Mouse (Mus musculus) kidney, embryonic 15.5 days (tissue): Measurements from ENCODE around the gene Casp9. TPM values are rescaled to one million over a fixed set of nuclear protein-coding genes. Genes with fewer than 3 reads are reported as not detected.

Source experiments
- ATAC-seq: fragments of 200-750 bp; cut with Nextera tagmentation; replicated peaks from 2 replicates; pipeline ENCODE4 v1.8.0; 2017; ENCODE audit warnings: moderate TSS enrichment; ENCODE audit not compliant: low FRiP score
- H3K27ac ChIP-seq: fragments of 300-500 bp; sonication (generic); 2 replicates; pipeline ENCODE4 v1.5.1; 2015; ENCODE audit warnings: mild to moderate bottlenecking, inconsistent platforms
- H3K27me3 ChIP-seq: fragments of 300-500 bp; sonication (generic); 2 replicates; pipeline ENCODE4 v1.6.1; 2015; ENCODE audit warnings: inconsistent platforms
- H3K36me3 ChIP-seq: fragments of 300-500 bp; sonication (generic); 2 replicates; pipeline ENCODE4 v1.6.1; 2015; ENCODE audit warnings: inconsistent platforms
- H3K4me1 ChIP-seq: fragments of 300-500 bp; sonication (generic); 2 replicates; pipeline ENCODE4 v1.6.1; 2015; ENCODE audit warnings: inconsistent platforms
- H3K4me2 ChIP-seq: fragments of 300-500 bp; sonication (generic); 2 replicates; pipeline ENCODE4 v1.6.1; 2015; ENCODE audit warnings: moderate library complexity, mild to moderate bottlenecking, inconsistent platforms
- H3K4me3 ChIP-seq: fragments of 300-500 bp; sonication (generic); replicated peaks from 2 replicates; pipeline ENCODE4 v1.5.1; 2015; ENCODE audit warnings: mild to moderate bottlenecking, inconsistent platforms
- H3K9ac ChIP-seq: fragments of 300-500 bp; sonication (generic); 2 replicates; pipeline ENCODE4 v1.6.1; 2015; ENCODE audit warnings: mild to moderate bottlenecking, inconsistent platforms
- H3K9me3 ChIP-seq: fragments of 300-500 bp; sonication (generic); replicated peaks from 2 replicates; pipeline ENCODE4 v1.6.1; 2016; ENCODE audit warnings: inconsistent platforms
- WGBS: fragments of 180-500 bp; shearing (Covaris S2); methylation state at CpG from one replicate; pipeline ENCODE4 v1.1.7; 2015; ENCODE audit warnings: mixed read lengths; 5-methylcytosine and 5-hydroxymethylcytosine counted together
- polyA plus RNA-seq: library from polyadenylated mRNA; unstranded; fragments of >200 nt; fragmentation: Nextera tagmentation; extraction: Ambion mirVana; gene quantifications from 2 replicates; pipeline ENCODE4 v1.2.1, GENCODE M21; 2015

Gene Casp9
- 23.7 and 25.8 TPM in 2 replicates for polyA plus RNA-seq

DNA sequence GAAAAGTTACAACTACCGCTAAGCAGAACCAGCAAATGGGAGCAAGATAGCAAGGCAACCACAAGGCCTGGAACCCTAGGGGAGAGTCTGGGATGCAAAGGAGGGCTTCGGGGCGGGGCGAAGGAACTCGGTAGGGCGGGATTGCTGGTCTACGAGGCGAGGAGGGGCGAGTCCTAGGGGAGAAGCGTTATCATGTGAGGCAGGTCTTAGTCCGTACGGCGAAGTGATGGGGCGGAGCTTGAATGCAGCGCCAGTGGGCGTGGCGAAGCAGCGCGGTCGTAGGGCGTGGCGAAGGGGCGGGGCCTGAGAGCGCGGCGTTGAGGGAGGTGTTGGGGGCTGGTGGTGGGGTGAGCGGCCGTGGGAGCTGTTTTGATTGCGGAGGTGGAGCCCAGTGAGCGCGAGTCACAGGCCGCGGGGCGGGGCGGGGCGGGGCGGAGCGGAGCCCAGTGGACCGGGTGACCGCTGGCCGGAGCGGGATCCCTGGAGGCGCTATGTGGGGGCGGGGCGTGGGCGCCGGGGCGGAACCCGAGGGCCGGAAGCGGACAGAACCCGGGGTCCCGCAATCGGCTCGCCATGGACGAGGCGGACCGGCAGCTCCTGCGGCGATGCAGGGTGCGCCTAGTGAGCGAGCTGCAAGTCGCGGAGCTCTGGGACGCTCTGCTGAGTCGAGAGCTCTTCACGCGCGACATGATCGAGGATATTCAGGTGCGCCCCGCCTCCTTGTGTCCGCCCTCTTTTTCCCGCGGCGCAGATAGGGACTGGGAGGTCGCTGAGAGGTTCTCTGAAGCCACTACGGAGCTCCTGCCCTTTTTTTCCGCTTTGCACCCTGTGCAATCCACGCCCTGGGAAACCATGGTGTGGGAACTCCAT, at the start of gene Casp9:
Gene Casp9 (plus strand): TSS at position 331 of the 870 bp plus-strand sequence.
- H3K4me3 ChIP-seq, result peak within 1 kb of the TSS; percentile 78
- H3K36me3 ChIP-seq, result peaks cover 28% of the 10 kb centered on the region
- H3K9me3 ChIP-seq, result no peaks in the 10 kb centered on the region
- H3K27me3 ChIP-seq, result no peaks in the 10 kb centered on the region
- ATAC-seq, result peak; percentile 87
- H3K9ac ChIP-seq, result peak within 1 kb of the TSS; percentile 67
- under 1% methylated on average over 76 of the region's 80 CpGs for WGBS
- peak within 1 kb of the TSS; percentile 99 for H3K27ac ChIP-seq
- H3K4me2 ChIP-seq, result peak within 1 kb of the TSS; percentile 62
- H3K4me1 ChIP-seq, result peaks cover 44% of the 10 kb centered on the region

DNA sequence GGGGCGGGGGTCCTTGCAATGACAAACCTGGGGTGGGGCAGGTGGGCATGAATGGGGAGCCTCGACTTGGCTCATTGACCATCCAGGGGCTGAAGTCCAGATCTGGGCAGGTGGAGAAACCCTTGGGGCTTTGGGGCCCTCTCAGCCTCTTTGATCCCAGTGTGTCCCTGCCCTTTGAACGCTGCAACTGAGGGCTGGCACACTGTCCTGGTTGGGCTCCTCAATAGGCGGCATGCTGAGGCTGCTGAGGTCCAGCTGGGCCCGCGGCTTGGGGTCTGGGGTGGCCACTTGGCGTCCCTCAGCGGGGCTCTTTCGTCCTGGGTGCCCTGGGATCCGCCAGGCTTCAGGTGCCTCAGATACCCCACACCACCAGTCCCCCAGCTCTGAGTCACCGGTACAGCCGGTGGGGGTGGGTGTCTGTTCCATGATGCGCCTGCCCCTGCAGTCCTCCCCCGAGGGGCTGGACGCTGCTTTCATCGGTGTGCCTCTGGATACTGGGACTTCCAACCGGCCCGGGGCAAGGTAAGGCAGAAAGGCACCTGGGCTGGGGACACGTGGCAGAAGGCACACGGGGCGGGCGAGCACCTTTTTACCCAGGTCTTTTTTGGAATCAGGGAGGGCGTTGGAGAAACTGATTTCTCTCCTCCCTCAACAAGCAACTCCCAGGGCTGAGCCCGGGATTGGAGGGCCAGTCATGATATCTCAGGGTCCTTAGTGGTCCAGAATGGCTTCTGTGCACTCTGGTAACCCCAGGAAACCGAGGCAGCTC, 46.6 kb upstream of the Casp9 start, which contains the start of gene Agmat:
Gene Agmat (plus strand): TSS at position 95 of the 769 bp plus-strand sequence.
- Histone ChIP-seq H3K4me1 (peaks cover 15% of the 10 kb centered on the region), H3K27me3 (0 out of 2 replicates have a peak, but pooled peaks cover 9% of the 10 kb centered on the region), H3K4me3 (no peak within 1 kb of the TSS), H3K9ac (no peak within 1 kb of the TSS), H3K27ac (no peak within 1 kb of the TSS), H3K9me3 (no peaks in the 10 kb centered on the region), H3K4me2 (peak within 1 kb of the TSS; percentile 41), H3K36me3 (no peaks in the 10 kb centered on the region)
- no peak for ATAC-seq
- 20% methylated on average over 25 of the region's 25 CpGs for WGBS

DNA sequence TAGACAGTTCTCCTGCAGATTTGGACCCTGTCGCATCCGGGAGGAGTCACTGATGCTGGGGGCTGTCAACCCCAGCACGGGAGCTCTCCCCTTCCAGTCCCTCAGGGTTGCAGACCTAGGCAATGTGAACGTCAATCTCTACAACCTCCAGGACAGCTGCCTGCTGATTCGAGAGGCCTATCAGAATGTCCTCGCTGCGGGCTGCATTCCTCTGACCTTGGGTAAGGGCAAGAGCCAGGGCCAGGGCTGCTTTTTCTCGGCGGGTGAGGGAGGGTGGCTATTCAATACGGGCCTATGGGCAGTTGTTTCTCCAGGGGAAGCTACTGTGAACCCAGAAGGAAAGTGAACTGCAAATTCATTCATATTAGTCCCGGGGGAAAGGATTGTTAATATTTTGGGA, 43.9 kb upstream of the Casp9 start:
- peaks cover 12% of the 10 kb centered on the region; the same call in 1 of the 2 replicates for H3K4me1 ChIP-seq
- 44% methylated on average over 11 of the region's 11 CpGs for WGBS
- 0 out of 2 replicates have a peak, but pooled peaks cover 9% of the 10 kb centered on the region for H3K27me3 ChIP-seq
- H3K27ac ChIP-seq, result no peak overlapping the region
- no peak for ATAC-seq
- no peak overlapping the region for H3K9ac ChIP-seq
- no peaks in the 10 kb centered on the region for H3K9me3 ChIP-seq
- no peak overlapping the region for H3K4me3 ChIP-seq
- no peaks in the 10 kb centered on the region for H3K36me3 ChIP-seq
- no peak overlapping the region for H3K4me2 ChIP-seq

- H3K9ac ChIP-seq, result no peak overlapping the region
- WGBS, result 65% methylated on average over 3 of the region's 3 CpGs
Observed at GRCm38 (mm10) chr4:141750826-141751225, 42.6 kb upstream of the Casp9 start.

GRCm38 (mm10) chr4:141751419-141752075, 41.9 kb upstream of the Casp9 start:
- Histone ChIP-seq H3K36me3 (no peaks in the 10 kb centered on the region), H3K27ac (peak overlapping the region; percentile 13; the same call in 1 of the 2 replicates), H3K4me2 (no peak overlapping the region), H3K9ac (no peak overlapping the region), H3K9me3 (no peaks in the 10 kb centered on the region), H3K27me3 (0 out of 2 replicates have a peak, but pooled peaks cover 8% of the 10 kb centered on the region), H3K4me1 (peaks cover 10% of the 10 kb centered on the region; the same call in 1 of the 2 replicates), H3K4me3 (no peak overlapping the region)
- peak; percentile 83 for ATAC-seq
- WGBS, result 54% methylated on average over 4 of the region's 4 CpGs

More at GRCm38 (mm10) chr4:141750826-141751225, 42.6 kb upstream of the Casp9 start:
- H3K9me3 ChIP-seq, result no peaks in the 10 kb centered on the region
- H3K4me2 ChIP-seq, result no peak overlapping the region
- H3K27me3 ChIP-seq, result 0 out of 2 replicates have a peak, but pooled peaks cover 9% of the 10 kb centered on the region
- peaks cover 12% of the 10 kb centered on the region; the same call in 1 of the 2 replicates for H3K4me1 ChIP-seq
- no peak overlapping the region for H3K4me3 ChIP-seq
- H3K36me3 ChIP-seq, result no peaks in the 10 kb centered on the region
- no peak for ATAC-seq
- no peak overlapping the region for H3K27ac ChIP-seq

DNA sequence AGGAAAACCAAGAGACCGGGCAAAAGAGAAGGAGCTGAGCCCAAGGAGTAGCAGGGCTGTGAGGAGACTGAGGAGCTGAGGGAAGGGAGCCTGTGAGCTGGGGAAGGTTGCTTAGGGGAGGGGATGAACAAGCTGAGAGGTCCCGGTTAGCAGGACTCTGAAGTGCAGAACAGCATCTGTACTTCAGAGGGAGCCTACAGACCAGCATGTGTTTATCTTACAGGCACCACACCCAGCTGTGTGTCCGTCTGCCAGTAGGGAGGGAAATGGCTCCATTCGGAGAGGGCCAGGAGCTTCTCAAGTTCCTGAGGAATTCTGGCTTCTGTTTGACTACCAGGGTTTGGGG, 41.4 kb upstream of the Casp9 start:
- Histone ChIP-seq H3K36me3 (no peaks in the 10 kb centered on the region), H3K4me3 (no peak overlapping the region), H3K4me2 (no peak overlapping the region), H3K9ac (no peak overlapping the region), H3K4me1 (peaks cover 5% of the 10 kb centered on the region; the same call in 1 of the 2 replicates), H3K27ac (peak overlapping the region; percentile 13; the same call in 1 of the 2 replicates), H3K9me3 (no peaks in the 10 kb centered on the region), H3K27me3 (0 out of 2 replicates have a peak, but pooled peaks cover 3% of the 10 kb centered on the region)
- 4% methylated on average over 4 of the region's 4 CpGs for WGBS
- peak; percentile 86 for ATAC-seq

DNA sequence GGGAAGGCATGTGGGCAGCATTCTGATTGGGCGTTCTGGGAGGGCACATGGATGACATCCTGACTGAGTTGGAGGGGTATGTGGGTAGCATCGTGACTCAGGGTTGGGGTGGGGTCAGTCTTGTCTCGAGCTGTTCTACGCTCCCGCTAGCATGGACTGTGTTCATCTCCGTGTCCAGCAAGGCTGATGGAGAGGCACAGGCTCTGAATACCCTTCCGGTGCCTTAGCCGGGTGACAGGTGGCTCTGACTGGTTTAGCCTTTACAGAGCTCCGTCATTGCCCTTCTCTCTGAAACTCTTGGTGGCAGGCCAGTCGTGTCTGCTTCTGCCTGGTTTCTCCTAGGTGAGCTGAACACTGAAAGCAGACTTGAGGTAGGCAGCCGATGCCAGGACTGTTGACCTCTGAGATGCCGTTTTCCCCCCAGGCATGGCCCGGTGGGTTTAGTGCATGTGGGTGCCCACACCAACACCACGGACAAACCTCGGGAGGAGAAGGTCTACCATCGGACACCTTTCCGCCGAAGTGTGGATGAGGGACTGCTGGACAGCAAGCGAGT, 38.0 kb upstream of the Casp9 start:
- WGBS, result 89% methylated on average over 19 of the region's 19 CpGs
- Histone ChIP-seq H3K36me3 (no peaks in the 10 kb centered on the region), H3K4me1 (0 out of 2 replicates have a peak, but pooled peaks cover 3% of the 10 kb centered on the region), H3K9me3 (no peaks in the 10 kb centered on the region), H3K4me2 (no peak overlapping the region), H3K4me3 (no peak overlapping the region), H3K27ac (no peak overlapping the region), H3K9ac (no peak overlapping the region), H3K27me3 (no peaks in the 10 kb centered on the region)
- ATAC-seq, result no peak

GRCm38 (mm10) chr4:141757124-141757523, 36.3 kb upstream of the Casp9 start:
- Histone ChIP-seq H3K4me1 (no peaks in the 10 kb centered on the region), H3K4me3 (no peak overlapping the region), H3K9ac (no peak overlapping the region), H3K9me3 (no peaks in the 10 kb centered on the region), H3K27ac (no peak overlapping the region), H3K27me3 (no peaks in the 10 kb centered on the region), H3K4me2 (no peak overlapping the region), H3K36me3 (peaks cover 11% of the 10 kb centered on the region)
- WGBS, result 90% methylated on average over 3 of the region's 3 CpGs
- no peak for ATAC-seq

DNA sequence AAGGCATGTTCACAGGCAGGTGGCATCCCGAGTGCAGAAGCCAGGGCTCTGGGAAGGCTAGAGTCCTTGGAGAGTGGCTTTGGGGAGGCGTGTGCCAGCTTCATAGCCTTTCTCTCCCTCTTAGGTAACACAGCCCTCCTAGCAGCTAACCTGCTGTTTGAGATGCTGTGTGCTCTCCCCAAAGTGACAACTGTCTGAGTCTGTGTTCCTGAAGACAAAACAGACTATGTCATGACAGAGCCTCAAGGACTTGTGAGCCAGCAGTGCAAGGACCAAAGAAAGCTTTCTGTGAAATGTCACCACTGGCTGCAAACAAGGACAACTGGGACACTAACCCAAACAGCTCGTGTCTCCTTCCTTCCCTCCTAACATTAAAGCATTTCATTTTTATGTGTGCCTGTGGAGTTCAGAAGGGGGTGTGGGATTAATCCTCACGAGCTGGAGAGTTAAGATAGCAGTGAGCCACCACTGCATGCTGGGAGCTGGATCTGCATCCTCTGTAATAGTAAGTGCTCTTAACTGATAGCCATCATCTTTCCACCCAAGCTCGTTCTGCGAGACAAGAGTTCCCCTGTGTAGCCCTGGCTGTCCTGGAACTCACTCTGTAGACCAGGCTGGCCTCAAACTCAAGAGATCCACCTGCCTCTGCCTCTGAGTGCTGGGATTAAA, 34.4 kb upstream of the Casp9 start:
- Histone ChIP-seq H3K36me3 (peaks cover 30% of the 10 kb centered on the region), H3K4me2 (no peak overlapping the region), H3K27ac (no peak overlapping the region), H3K27me3 (no peaks in the 10 kb centered on the region), H3K9me3 (no peaks in the 10 kb centered on the region), H3K4me1 (no peaks in the 10 kb centered on the region), H3K9ac (no peak overlapping the region), H3K4me3 (no peak overlapping the region)
- 68% methylated on average over 6 of the region's 6 CpGs for WGBS
- ATAC-seq, result no peak

DNA sequence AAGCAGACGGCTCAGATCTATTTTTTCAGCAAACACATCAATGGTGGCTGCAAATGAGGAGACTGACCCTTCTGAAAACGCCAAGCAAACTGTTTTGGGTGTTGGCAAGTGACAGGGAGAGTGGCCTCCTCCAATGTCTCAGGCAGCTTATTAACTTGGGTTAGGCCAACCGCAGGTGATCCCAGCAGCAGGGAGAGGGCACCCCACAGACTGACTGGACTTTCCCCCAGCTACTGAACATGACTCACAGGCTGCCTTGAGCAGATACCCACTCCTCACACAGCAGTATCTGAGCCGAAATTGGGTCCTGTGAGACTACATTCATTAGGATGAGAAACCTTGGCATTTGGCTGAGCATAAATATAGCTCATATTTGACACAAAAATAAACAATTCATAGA, 32.5 kb upstream of the Casp9 start:
- Histone ChIP-seq H3K27me3 (no peaks in the 10 kb centered on the region), H3K36me3 (peaks cover 46% of the 10 kb centered on the region), H3K27ac (no peak overlapping the region), H3K4me3 (no peak overlapping the region), H3K4me2 (no peak overlapping the region), H3K9me3 (no peaks in the 10 kb centered on the region), H3K9ac (no peak overlapping the region), H3K4me1 (no peaks in the 10 kb centered on the region)
- ATAC-seq, result no peak
- WGBS, result 78% methylated on average over 4 of the region's 4 CpGs

- H3K36me3 ChIP-seq, result peaks cover 59% of the 10 kb centered on the region
- ATAC-seq, result no peak
- 92% methylated on average over 13 of the region's 13 CpGs for WGBS
Observed at GRCm38 (mm10) chr4:141762102-141762598, 31.3 kb upstream of the Casp9 start.

More at GRCm38 (mm10) chr4:141762102-141762598, 31.3 kb upstream of the Casp9 start:
- Histone ChIP-seq H3K9ac (no peak overlapping the region), H3K4me1 (peaks cover 11% of the 10 kb centered on the region), H3K4me3 (no peak overlapping the region), H3K9me3 (no peaks in the 10 kb centered on the region), H3K27me3 (no peaks in the 10 kb centered on the region), H3K27ac (no peak overlapping the region), H3K4me2 (no peak overlapping the region)
